ENCODE assay signal across 10 mouse cellular contexts in genomic region chr4:55042573-55042972, GRCm38 (mm10).
DNase-seq lines count a peak whose midpoint lies in the region; ATAC-seq and TF ChIP-seq lines count a peak whose summit lies in the region.
"Had no signal": no experiment of that assay in that cellular context is flagged by ENCODE, and none has a peak within 500 bp of the region (broad histone marks: within the 10 kb centered on the region; RNA-seq: fewer than 3 reads in every experiment).

No protein-coding gene starts in this region.

- peaks cover 6% of the 10 kb centered on the region; the same call in 1 of the 2 replicates for H3K4me1 ChIP-seq in hindbrain, postnatal 0 days (ENCODE audit: insufficient read depth, low read length)
- H3K4me1 ChIP-seq in hindbrain, embryonic 12.5 days, result peaks cover 18% of the 10 kb centered on the region

- WGBS in hindbrain, postnatal 0 days, result 44% methylated on average over 4 of the region's 4 CpGs
- WGBS in hindbrain, embryonic 12.5 days, result 47% methylated on average over 4 of the region's 4 CpGs

- no peak overlapping the region for H3K9ac ChIP-seq in hindbrain, postnatal 0 days (replicated peaks; ENCODE audit: low read length)
- H3K9ac ChIP-seq in hindbrain, embryonic 12.5 days, result no peak overlapping the region

- intact Hi-C loops in heart, postnatal 10 days (cut with DNase I), result loop anchor here (2.0 to 5.0 kb wide), 3 partner anchors 35 to 96 kb away; no protein-coding TSS in a partner anchor
- intact Hi-C loops in left cerebral cortex, postnatal 36 days (cut with DNase I), result no loop called here

- no peaks in the 10 kb centered on the region for H3K36me3 ChIP-seq in hindbrain, postnatal 0 days (ENCODE audit: insufficient read depth, low read length)
- peaks cover 39% of the 10 kb centered on the region for H3K36me3 ChIP-seq in hindbrain, embryonic 12.5 days
- H3K36me3 ChIP-seq: G1E had no signal

- no peak for ATAC-seq in hindbrain, postnatal 0 days
- no peak for ATAC-seq in hindbrain, embryonic 12.5 days (ENCODE audit: low FRiP score)
- no peak for ATAC-seq in CD4-positive, CD25-positive, alpha-beta regulatory T cell, adult 4 months
- ATAC-seq: forebrain, embryonic 16.5 days had no signal

- H3K4me2 ChIP-seq in hindbrain, postnatal 0 days (ENCODE audit: low read depth, low read length), result no peak overlapping the region
- H3K4me2 ChIP-seq in hindbrain, embryonic 12.5 days (replicated peaks), result no peak overlapping the region

- TF ChIP-seq CTCF in hindbrain, postnatal 0 days (IDR thresholded peaks at IDR 0.05; ENCODE audit: low read depth), result no peak

- peak; percentile 25 for DNase-seq in hindbrain, postnatal 0 days (ENCODE audit: low spot score)
- DNase-seq in 3T3-L1 (ENCODE audit: low read depth, low spot score), result peak; percentile 15
- DNase-seq in Muller cell, postnatal 12 days (ENCODE audit: inconsistent ontology term), result peak; percentile 35
- DNase-seq in heart, postnatal 10 days, result peak; percentile 26 to 39
- no peak for DNase-seq in left cerebral cortex, postnatal 36 days (ENCODE audit: low spot score in 2 of 2)
- DNase-seq: cerebellum, adult 9-11 months had no signal

- no peaks in the 10 kb centered on the region for H3K9me3 ChIP-seq in hindbrain, postnatal 0 days (ENCODE audit: low read length)
- no peaks in the 10 kb centered on the region for H3K9me3 ChIP-seq in hindbrain, embryonic 12.5 days (replicated peaks)

- H3K4me3 ChIP-seq in hindbrain, postnatal 0 days (ENCODE audit: low read length), result no peak overlapping the region
- no peak overlapping the region for H3K4me3 ChIP-seq in hindbrain, embryonic 12.5 days

- no peak overlapping the region for H3K27ac ChIP-seq in hindbrain, postnatal 0 days
- H3K27ac ChIP-seq in hindbrain, embryonic 12.5 days, result no peak overlapping the region

- H3K27me3 ChIP-seq in hindbrain, postnatal 0 days (ENCODE audit: insufficient read depth, low read length), result no peaks in the 10 kb centered on the region
- H3K27me3 ChIP-seq in hindbrain, embryonic 12.5 days, result no peaks in the 10 kb centered on the region

Comparison
In these comparisons a context has a peak if more than half of its experiments do, and no peak if none do; other contexts are left out.
1. DNase-seq: peak in hindbrain, postnatal 0 days (single experiment), 3T3-L1 (single experiment), Muller cell, postnatal 12 days (single experiment) and heart, postnatal 10 days (2 of 2); none in left cerebral cortex, postnatal 36 days (0 of 2).